Mouse (Mus musculus): ENCODE measurements around the gene Chst3.
"Not testable (repeated sequence)": the region's sequence is repeated elsewhere in the genome, so short reads cannot be mapped to it uniquely, and the experiment has no call there.

The Chst3 gene

DNA sequence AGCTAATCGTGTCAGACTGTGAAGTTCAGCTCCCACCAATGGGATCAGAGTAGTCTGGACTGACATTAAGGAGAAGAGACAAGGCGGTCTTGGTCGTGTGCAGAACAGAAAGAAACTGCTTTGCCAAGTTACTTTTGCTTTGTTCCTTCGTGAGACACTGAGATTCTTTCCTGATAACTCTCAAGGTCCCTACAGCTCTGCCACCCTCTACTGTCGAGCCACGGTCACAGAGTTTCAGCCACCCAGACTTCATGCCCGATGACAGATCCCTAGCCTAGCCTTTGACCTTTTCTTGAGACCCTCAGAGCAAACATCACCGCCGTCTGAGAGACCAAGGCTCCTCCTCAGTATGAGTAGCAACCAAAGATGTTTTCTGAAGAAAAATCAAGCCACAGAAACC, 14.9 kb upstream of the Chst3 start:
- no peak for DNase-seq (ENCODE audit: low spot score in 2 of 2)

DNA sequence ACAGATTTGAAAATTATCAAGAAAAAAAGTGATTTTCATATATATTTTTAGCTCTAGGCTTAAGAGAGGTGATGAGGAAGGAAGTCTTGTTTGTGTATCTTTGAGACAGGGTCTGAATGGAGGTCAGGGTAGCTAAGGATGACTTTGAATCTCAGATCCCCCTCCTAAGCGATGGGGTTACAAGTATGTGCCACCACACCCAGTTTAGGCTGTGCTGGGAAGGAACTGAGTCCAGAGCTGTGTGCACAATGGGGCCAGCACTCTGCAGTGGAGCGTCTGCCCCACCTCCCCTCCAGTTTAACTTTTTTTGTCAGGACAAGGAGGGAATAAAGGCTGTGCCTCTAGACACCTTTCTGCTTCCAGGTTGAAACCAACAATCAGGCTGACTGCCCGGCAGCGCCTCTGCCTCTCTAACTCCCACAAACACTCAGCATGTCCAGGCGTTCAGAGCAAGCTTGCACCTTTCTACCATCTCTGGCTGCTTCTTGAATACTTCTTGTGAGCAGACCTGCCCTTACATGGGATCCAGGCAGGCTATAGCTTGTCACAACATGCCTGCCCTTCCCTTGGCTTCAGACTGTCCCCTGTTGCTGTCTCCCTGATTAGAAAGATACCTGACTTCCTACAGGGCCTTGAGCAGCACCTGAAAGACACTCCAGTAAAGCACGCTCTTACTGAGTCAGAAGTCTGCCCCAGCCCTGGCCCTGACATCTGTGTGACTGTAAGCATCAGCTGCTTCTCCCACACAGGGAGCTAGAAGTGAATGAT, 11.4 kb upstream of the Chst3 start:
- DNase-seq (ENCODE audit: low spot score in 2 of 2), result no peak

DNA sequence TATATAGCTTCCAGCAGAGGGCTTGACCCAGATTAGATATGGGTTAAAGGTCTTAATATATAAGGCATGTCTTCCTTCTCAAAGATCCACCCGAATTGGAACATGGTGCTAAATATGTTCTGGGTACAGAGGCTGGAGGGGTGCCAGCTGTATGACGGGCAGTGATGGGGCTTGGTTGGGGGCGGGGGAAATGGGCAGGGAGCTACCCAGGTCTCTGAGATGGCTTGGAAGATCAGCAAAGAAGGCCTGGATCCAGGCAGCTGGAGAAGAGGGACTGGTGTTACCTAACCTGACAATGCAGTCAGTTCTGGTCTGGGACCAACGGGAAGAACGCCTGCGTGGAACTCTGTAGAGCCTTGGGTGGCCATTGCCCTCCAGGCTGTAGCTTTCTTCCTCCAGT, 10.1 kb upstream of the Chst3 start:
- DNase-seq (ENCODE audit: low spot score in 2 of 2), result no peak

GRCm38 (mm10) chr10:60227666-60228065, 8.6 kb upstream of the Chst3 start:
- no peak for DNase-seq (ENCODE audit: low spot score in 2 of 2)

GRCm38 (mm10) chr10:60224601-60225000, 5.5 kb upstream of the Chst3 start:
- no peak for DNase-seq (ENCODE audit: low spot score in 2 of 2)

DNA sequence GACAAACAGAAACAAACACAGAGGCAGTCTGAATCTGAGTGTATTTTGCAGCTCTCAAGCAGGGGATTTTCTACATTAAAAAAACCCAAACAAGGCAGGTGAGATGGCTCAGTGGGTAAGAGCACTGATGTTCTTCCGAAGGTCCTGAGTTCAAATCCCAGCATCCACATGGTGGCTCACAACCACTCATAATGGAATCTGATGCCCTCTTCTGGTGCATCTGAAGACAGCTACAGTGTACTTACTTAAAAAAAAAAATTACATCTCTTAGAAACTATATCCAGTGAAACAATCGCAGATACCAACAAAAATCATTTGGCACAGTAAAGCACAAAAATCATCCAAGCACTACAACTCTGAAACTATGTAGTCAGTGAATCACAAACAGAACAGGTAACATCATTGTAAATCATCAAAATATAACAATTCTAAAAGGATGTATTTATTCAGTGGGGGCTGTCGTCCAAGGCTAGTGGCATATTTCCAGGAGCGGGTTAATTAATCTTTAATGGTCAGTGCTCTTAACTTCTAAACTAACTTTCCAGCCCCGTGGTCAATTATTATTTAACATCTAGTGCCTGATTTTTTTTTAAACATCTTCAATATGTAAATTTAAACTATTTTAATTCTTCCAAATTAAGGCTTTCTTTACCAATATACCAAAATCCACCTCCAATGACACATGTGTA, 2.7 kb upstream of the Chst3 start:
- DNase-seq (ENCODE audit: low spot score in 2 of 2), result not testable (repeated sequence)

- no peak for DNase-seq (ENCODE audit: low spot score in 2 of 2)
These were observed 1.5 kb upstream of the Chst3 start for GRCm38 (mm10) chr10:60220607-60221006.

DNA sequence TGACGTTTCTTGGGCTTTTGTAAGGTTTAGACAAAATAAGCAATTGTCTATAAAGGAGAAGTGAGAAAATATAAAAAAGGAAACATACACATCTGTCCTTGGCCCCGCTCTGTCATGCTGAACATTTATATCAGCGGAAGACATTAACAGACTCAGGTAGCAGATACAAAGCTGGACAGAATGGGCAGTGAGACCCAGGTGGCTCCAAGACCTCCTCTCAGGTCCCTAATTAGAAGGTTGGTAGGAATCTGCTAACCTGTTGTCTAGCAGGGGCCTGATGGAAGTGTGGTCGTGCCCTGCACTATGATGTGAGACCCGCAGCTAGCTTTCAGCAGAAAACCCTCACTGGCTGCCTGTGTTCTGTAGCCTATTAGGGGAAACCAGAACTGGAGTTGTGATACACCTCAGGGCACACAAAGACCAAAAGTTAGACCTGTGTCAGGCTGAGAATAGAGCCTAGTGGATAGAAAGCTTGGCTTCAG, 1.0 kb upstream of the Chst3 start:
- no peak for DNase-seq (ENCODE audit: low spot score in 2 of 2)

DNA sequence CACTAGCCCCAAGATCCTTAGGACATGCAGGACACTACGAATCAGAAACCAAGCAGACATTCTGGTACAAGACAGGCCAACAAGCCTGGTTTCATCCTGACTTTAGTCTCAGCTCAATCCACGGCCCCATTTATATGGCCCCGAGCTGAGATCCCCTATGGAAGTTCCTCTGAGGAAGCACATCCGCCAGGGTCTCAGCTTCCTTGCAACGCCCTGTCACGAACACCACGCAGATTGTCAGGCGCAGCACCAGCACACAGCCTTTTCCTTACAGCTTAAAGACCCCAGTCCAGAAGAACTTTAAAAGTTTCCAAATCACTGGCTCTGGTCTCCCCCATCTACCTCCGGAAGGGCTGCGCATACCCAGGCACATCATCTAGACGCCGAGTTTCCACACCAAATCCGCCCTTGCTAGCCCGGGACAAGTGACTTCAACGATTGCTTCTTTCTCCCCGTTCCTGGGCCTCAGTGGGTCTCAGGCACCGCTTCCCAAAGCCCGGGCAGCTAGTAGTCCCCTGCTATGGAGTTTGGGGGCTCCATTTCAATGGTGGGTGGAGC, 948 bp downstream of the Chst3 start:
- no peak for DNase-seq (ENCODE audit: low spot score in 2 of 2)

GRCm38 (mm10) chr10:60216331-60217095, 2.5 kb downstream of the Chst3 start:
- DNase-seq (ENCODE audit: low spot score in 2 of 2), result no peak

- DNase-seq (ENCODE audit: low spot score in 2 of 2), result no peak
These were observed 3.7 kb downstream of the Chst3 start for GRCm38 (mm10) chr10:60215077-60215960.

DNA sequence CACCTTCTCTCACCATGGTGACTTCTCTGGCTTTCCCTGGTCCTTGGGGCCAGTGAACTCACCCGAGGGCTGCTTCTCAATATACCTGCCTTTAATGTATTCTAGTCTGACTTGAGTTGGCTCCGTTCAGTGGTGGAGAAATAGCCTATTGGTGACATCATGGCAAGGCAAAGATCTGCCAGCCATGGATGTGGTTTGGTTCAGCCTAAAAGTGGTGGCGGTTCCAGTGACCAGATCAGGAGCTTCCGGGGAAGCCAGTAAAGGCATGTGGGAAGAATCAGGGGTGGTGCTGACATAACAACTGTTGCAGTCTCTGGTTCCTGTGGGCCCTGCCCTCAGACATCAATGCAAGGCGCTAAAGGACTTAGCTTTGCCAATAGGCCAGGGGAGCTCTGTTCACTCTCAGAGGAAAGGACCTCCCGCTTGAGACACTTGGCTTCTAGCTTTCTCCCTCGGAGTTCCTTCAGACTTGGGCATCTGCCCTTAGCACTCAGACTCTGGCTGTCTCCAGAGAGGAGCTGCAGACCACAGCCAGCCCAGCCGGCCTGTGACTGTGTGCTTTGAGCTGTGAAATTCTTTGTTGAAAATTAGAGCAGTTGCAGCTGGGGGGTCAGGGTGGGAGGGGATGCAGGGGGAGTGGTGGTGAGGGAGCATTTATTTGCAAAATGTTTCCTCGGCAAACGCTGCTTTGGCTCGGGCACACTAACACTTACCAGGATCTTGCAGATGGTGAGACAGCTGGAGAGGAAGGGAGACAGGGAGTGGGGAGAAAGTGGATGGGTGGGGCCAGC, 6.3 kb downstream of the Chst3 start:
- DNase-seq (ENCODE audit: low spot score in 2 of 2), result no peak

DNA sequence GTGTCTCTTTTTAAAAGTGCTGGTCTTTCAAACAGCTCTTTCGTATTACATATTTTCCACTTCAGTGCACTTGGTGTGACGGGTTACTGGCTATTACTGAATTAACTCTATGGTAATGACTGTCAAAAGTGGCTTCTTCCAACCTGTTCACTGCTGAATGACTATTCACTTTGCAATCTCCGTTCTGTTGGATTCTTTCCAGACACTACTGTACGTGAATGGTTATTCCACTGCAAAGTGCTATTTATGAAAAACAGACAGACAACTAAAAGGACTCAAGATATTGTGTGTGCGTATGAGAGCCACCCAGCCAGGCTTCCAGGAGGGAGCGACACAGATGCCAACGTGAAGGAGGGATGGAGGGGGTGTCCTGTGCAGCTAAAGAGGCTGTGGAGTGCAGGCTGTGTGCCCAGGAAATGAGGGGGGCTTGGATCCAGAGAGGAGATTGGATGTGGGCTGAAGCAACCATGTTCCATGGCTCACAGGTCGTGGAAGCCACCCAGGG, 7.5 kb downstream of the Chst3 start:
- no peak for DNase-seq (ENCODE audit: low spot score in 2 of 2)

- no peak for DNase-seq (ENCODE audit: low spot score in 2 of 2)
These were observed 8.6 kb downstream of the Chst3 start for GRCm38 (mm10) chr10:60210468-60210867.

DNA sequence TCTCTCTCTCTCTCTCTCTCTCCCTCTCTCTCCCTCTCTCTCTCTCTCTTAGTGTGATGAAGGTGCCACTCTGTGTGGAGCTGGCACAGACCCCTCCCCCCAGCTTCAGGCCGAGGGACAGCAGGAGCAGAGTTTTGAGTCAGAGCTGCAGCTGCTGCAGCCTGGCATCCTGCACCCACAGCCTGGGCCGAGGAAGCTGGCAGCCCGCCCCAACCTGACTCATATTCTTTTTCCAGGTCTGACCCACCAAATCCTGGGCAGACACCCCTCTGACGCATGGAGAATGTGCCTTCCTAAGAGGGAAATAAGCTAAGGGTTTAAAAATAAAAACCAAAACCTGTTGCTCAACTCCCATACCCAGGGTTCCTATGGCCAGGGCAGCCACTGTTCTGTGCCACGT, 9.8 kb downstream of the Chst3 start:
- DNase-seq (ENCODE audit: low spot score in 2 of 2), result no peak

- no peak for DNase-seq (ENCODE audit: low spot score in 2 of 2)
These were observed 11.8 kb downstream of the Chst3 start for GRCm38 (mm10) chr10:60207166-60207705.

- no peak for DNase-seq (ENCODE audit: low spot score in 2 of 2)
These were observed 13.3 kb downstream of the Chst3 start for GRCm38 (mm10) chr10:60205601-60206241.

GRCm38 (mm10) chr10:60202785-60203184, 16.3 kb downstream of the Chst3 start:
- DNase-seq (ENCODE audit: low spot score in 2 of 2), result no peak

GRCm38 (mm10) chr10:60200996-60201395, 18.1 kb downstream of the Chst3 start:
- no peak for DNase-seq (ENCODE audit: low spot score in 2 of 2)
